Mouse (Mus musculus) heart, adult 2 months (tissue): ENCODE data around the gene Timm9.

Source experiments
- CTCF ChIP-seq: fragments of 200-600 bp; IDR thresholded peaks from 2 replicates; pipeline ENCODE4 v1.8.1; 2022; ENCODE audit warnings: antibody characterized with exemption, mild to moderate bottlenecking, moderate library complexity
- POLR2A ChIP-seq: fragments of 200-500 bp; IDR thresholded peaks from 2 replicates; pipeline ENCODE4 v1.6.1; 2011; ENCODE audit warnings: mild to moderate bottlenecking, low read depth, low read length, control low read depth; ENCODE audit not compliant: insufficient read depth

GRCm38 (mm10) chr12:71122731-71123130 is 13.8 kb downstream of the Timm9 start:
- TF ChIP-seq CTCF (no peak), POLR2A (no peak)
